Mouse (Mus musculus): ENCODE data around the gene Adora2a. TPM values are rescaled to one million over a fixed set of nuclear protein-coding genes. Genes with fewer than 3 reads are reported as not detected.

Adora2a gene
- polyA plus RNA-seq, 2 experiments = 1.7 to 1.9 TPM

DNA sequence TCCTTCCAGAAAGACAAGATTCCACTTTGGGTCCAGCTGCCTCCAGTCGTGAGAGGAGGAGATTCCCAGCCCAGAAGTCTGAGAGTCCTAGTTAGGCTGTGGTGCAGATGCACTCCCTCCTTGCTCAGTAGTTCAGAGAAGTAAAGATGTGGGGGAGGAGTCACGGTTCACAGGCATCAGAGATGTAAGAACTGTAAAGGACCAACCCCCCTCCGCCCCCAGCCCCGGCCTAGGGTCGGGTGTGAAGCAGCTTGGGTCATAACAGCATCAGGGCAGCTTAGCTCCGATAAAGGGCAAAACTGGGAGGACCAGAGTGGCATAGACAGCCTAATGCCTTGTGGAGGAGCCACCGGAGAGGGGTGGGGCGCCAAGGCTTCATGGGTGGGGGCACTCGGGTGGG, 205 bp upstream of the Adora2a start:
- peak overlapping the region; percentile 51 to 56; a peak in 3 of 4 replicates for H3K4me3 ChIP-seq (ENCODE audit: insufficient read depth in 1 of 2, low read depth in 2 of 2, low read length in 2 of 2)
- peaks cover 0 to 13% of the 10 kb centered on the region in 2 experiments; a peak in 2 of 4 replicates for H3K4me1 ChIP-seq (replicated peaks; ENCODE audit: control insufficient read depth in 2 of 2, insufficient read depth in 2 of 2, low read length in 1 of 2)
- DNase-seq (ENCODE audit: low read depth in 3 of 3, low spot score in 3 of 3) = no peak
- H3K4me2 ChIP-seq (ENCODE audit: low read depth) = peak overlapping the region; percentile 67
- H3K9ac ChIP-seq (replicated peaks) = no peak overlapping the region
- H3K27ac ChIP-seq = no peak overlapping the region
- peaks cover 18% of the 10 kb centered on the region for H3K27me3 ChIP-seq (ENCODE audit: control insufficient read depth, insufficient read depth, low read length)
- H3K36me3 ChIP-seq (replicated peaks; ENCODE audit: control insufficient read depth, insufficient read depth, low read depth) = no peaks in the 10 kb centered on the region
- TF ChIP-seq EP300 (IDR thresholded peaks at IDR 0.05; ENCODE audit: low read depth) = no peak
- no peak for TF ChIP-seq CTCF (IDR thresholded peaks at IDR 0.05; ENCODE audit: low read depth)
- peak; percentile 11; the same call in 1 of the 2 replicates for ATAC-seq (ENCODE audit: insufficient read depth)
- WGBS (ENCODE audit: insufficient replicate concordance) = 14% methylated on average over 9 of the region's 9 CpGs
- no peaks in the 10 kb centered on the region for H3K9me3 ChIP-seq (ENCODE audit: control insufficient read depth, low read length)

DNA sequence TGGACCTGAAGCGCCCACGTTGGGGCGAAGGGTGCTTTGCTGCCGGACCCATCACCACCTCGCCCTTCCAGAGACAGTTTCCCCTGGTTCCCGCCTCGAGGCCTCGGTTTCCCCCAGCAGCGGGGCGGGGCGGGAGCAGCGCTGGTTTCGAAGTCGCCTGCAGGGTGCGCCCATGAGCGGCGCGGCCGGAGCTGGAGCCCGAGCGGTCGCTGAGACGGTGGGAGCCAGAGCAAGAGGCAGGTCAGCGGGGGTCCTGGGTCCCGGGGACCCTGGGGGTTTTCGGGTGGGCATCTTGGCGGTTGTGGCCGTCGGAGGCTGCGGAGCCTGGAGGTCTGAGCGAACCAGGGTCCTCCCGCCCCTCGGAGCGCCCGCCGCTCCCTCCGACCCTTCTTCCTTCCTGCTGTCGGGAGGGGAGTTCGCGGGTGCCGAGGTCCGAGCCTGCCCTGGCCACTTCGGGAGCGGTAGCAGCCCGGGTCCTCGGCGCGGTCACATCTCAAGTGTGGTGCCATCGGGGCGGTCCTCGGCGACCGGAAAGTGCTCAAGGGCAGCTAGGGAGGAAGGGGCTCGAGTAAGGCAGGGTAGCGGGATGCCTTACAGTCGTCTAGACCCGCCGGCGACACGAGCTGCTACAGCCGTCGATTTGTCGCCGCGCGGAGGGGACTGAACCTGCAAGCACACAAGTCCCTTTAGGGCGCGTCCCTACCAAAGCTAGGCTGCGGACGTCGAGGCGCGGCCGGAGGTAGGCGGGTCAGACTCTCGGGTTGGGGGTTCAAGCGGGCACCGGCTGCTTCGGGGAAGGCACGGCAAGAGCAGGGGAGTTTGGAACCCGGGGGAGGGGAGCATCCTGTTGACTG, 458 bp downstream of the Adora2a start:
- H3K4me3 ChIP-seq (ENCODE audit: insufficient read depth in 1 of 2, low read depth in 2 of 2, low read length in 2 of 2) = peak overlapping the region; percentile 51 to 56
- H3K4me1 ChIP-seq (replicated peaks; ENCODE audit: control insufficient read depth in 2 of 2, insufficient read depth in 2 of 2, low read length in 1 of 2) = peaks cover 0 to 13% of the 10 kb centered on the region in 2 experiments; a peak in 2 of 4 replicates
- H3K27ac ChIP-seq = no peak overlapping the region
- H3K9ac ChIP-seq (replicated peaks) = peak overlapping the region; percentile 36
- no peak for TF ChIP-seq EP300 (IDR thresholded peaks at IDR 0.05; ENCODE audit: low read depth)
- TF ChIP-seq CTCF (IDR thresholded peaks at IDR 0.05; ENCODE audit: low read depth) = peak; percentile 73
- no peaks in the 10 kb centered on the region for H3K9me3 ChIP-seq (ENCODE audit: control insufficient read depth, low read length)
- no peak for DNase-seq (ENCODE audit: low read depth in 3 of 3, low spot score in 3 of 3)
- ATAC-seq (ENCODE audit: insufficient read depth) = peak; percentile 56; the same call in 1 of the 2 replicates
- no peaks in the 10 kb centered on the region for H3K36me3 ChIP-seq (replicated peaks; ENCODE audit: control insufficient read depth, insufficient read depth, low read depth)
- peaks cover 18% of the 10 kb centered on the region for H3K27me3 ChIP-seq (ENCODE audit: control insufficient read depth, insufficient read depth, low read length)
- under 1% methylated on average over 77 of the region's 81 CpGs for WGBS (ENCODE audit: insufficient replicate concordance)
- H3K4me2 ChIP-seq (ENCODE audit: low read depth) = peak overlapping the region; percentile 67

DNA sequence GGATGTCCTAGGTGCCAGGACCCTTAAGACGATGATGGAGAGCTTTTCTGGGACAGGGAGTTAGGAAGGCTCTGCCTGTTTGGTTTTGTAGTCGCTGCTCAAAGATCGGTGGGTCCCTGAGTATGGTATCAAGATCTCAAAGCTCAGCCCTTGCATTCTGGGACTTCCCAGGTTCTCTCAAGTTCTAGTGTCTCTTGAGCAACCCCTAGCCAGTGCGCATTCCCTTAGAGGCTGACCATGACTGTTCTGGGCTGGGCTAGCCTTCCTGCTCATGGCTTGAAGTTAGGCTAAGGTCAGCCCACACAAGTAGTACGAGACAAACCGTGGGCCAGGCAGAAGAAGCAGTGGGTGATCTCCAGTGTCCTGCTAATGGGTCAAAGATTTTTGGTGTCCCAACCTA, 1.5 kb downstream of the Adora2a start:
- Histone ChIP-seq H3K4me1 (replicated peaks; ENCODE audit: control insufficient read depth in 2 of 2, insufficient read depth in 2 of 2, low read length in 1 of 2) (peaks cover 0 to 7% of the 10 kb centered on the region in 2 experiments; a peak in 2 of 4 replicates), H3K27me3 (ENCODE audit: control insufficient read depth, insufficient read depth, low read length) (peaks cover 18% of the 10 kb centered on the region), H3K4me2 (ENCODE audit: low read depth) (peak overlapping the region; percentile 67), H3K9me3 (ENCODE audit: control insufficient read depth, low read length) (no peaks in the 10 kb centered on the region), H3K27ac (no peak overlapping the region), H3K4me3 (ENCODE audit: insufficient read depth in 1 of 2, low read depth in 2 of 2, low read length in 2 of 2) (0 out of 4 replicates have a peak overlapping the region, but pooled peaks of 1 of the 2 experiments have one; percentile 51), H3K9ac (replicated peaks) (no peak overlapping the region), H3K36me3 (replicated peaks; ENCODE audit: control insufficient read depth, insufficient read depth, low read depth) (no peaks in the 10 kb centered on the region)
- 60% methylated on average over 6 of the region's 6 CpGs for WGBS (ENCODE audit: insufficient replicate concordance)
- TF ChIP-seq CTCF (IDR thresholded peaks at IDR 0.05; ENCODE audit: low read depth) (no peak), EP300 (IDR thresholded peaks at IDR 0.05; ENCODE audit: low read depth) (no peak)
- DNase-seq (ENCODE audit: low read depth in 3 of 3, low spot score in 3 of 3) (no peak), ATAC-seq (ENCODE audit: insufficient read depth) (no peak)

DNA sequence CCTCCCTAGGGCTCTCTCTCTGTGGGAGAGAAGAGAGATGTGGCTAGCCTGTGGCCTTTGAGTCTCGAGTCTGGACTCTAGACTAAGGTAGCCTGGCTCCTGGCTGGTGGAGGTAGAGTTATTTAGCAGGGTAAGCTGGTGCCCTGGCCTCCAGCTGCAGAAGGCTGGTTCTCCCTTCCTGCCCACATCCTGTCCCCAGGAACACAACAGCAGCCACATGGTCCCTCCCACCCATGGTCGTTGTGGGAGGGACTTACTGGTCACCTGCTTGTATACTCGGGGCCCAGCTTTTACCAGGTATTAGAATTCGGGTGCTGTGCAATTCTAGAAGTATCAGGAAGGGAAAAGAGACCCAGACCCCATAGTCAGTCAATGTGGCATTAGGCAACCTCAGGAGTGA, 3.6 kb downstream of the Adora2a start:
- WGBS (ENCODE audit: insufficient replicate concordance) = 15% methylated on average over 4 of the region's 4 CpGs
- no peak overlapping the region for H3K4me3 ChIP-seq (ENCODE audit: insufficient read depth in 1 of 2, low read depth in 2 of 2, low read length in 2 of 2)
- DNase-seq (ENCODE audit: low read depth in 3 of 3, low spot score in 3 of 3) (no peak), ATAC-seq (ENCODE audit: insufficient read depth) (no peak)
- H3K9ac ChIP-seq (replicated peaks) = no peak overlapping the region
- no peaks in the 10 kb centered on the region for H3K9me3 ChIP-seq (ENCODE audit: control insufficient read depth, low read length)
- peaks cover 18% of the 10 kb centered on the region for H3K27me3 ChIP-seq (ENCODE audit: control insufficient read depth, insufficient read depth, low read length)
- no peak overlapping the region for H3K27ac ChIP-seq
- H3K4me2 ChIP-seq (ENCODE audit: low read depth) = no peak overlapping the region
- TF ChIP-seq EP300 (IDR thresholded peaks at IDR 0.05; ENCODE audit: low read depth) (no peak), CTCF (IDR thresholded peaks at IDR 0.05; ENCODE audit: low read depth) (no peak)
- no peaks in the 10 kb centered on the region; a peak in 1 of 4 replicates for H3K4me1 ChIP-seq (replicated peaks; ENCODE audit: control insufficient read depth in 2 of 2, insufficient read depth in 2 of 2, low read length in 1 of 2)
- H3K36me3 ChIP-seq (replicated peaks; ENCODE audit: control insufficient read depth, insufficient read depth, low read depth) = no peaks in the 10 kb centered on the region

DNA sequence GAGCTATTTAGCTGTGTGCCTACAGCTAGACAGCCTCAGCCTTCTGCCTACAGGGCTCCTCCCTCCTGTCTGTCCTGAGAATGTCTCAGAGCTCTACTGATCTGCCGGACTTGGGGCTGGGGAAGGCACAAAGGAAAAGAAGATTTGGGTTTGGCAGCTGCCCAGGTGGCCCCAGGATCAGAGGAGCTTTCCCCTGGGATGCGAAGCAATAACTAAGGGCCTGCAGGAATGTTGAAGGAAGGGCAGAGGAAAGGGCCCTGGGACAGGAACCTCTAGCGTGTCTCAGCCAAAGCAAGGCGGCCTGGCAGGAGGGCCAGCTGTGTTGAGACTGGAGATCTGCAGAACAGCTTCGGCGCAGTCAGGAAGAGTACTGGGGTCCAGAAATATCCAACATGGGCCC, 6.3 kb downstream of the Adora2a start:
- Histone ChIP-seq H3K4me1 (replicated peaks; ENCODE audit: control insufficient read depth in 2 of 2, insufficient read depth in 2 of 2, low read length in 1 of 2) (peaks cover 0 to 7% of the 10 kb centered on the region in 2 experiments; a peak in 2 of 4 replicates), H3K9me3 (ENCODE audit: control insufficient read depth, low read length) (no peaks in the 10 kb centered on the region), H3K27me3 (ENCODE audit: control insufficient read depth, insufficient read depth, low read length) (peaks cover 3% of the 10 kb centered on the region), H3K27ac (no peak overlapping the region), H3K36me3 (replicated peaks; ENCODE audit: control insufficient read depth, insufficient read depth, low read depth) (no peaks in the 10 kb centered on the region), H3K4me2 (ENCODE audit: low read depth) (no peak overlapping the region), H3K4me3 (ENCODE audit: insufficient read depth in 1 of 2, low read depth in 2 of 2, low read length in 2 of 2) (no peak overlapping the region), H3K9ac (replicated peaks) (no peak overlapping the region)
- TF ChIP-seq CTCF (IDR thresholded peaks at IDR 0.05; ENCODE audit: low read depth) = no peak
- no peak for TF ChIP-seq EP300 (IDR thresholded peaks at IDR 0.05; ENCODE audit: low read depth)
- ATAC-seq (ENCODE audit: insufficient read depth) (no peak), DNase-seq (ENCODE audit: low read depth in 3 of 3, low spot score in 3 of 3) (no peak)
- WGBS (ENCODE audit: insufficient replicate concordance) = 71% methylated on average over 6 of the region's 6 CpGs

All from liver, embryonic 14.5 days (tissue).